Mouse (Mus musculus): ENCODE measurements around the gene Znhit6. TPM values are rescaled to one million over a fixed set of nuclear protein-coding genes. Genes with fewer than 3 reads are reported as not detected.
A peak's percentile ranks its signal among the peaks of the same experiment; 100 is the strongest.

Znhit6 gene
- polyA plus RNA-seq, 1 experiment from 2014 or later = 23.3 TPM

DNA sequence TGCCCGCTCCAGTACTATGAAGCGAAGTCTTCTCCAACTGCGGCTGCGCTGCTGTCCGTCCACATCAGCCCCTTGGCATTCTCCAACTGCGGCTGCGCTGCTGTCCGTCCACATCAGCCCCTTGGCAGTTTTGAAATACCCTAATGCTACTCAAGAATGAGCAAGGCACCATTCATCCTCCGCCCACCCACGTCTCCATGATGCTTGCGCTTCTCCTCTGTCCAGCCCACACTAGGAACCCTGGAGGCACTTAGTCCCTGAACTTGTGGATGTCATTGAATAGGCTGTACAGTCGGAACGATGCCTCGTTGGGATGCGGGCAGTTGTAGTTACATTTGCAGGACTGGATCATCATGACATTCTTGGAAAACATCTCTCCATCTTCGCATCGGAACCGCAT lies 71.4 kb downstream of the Znhit6 start:
- Histone ChIP-seq H3K9me3 (no peaks in the 10 kb centered on the region), H3K36me3 (peaks cover 17% of the 10 kb centered on the region), H3K9ac (peak overlapping the region; percentile 98), H3K4me3 (peak overlapping the region; percentile 88), H3K4me1 (peaks cover 57% of the 10 kb centered on the region), H3K27ac (replicated peaks) (no peak overlapping the region), H3K4me2 (peak overlapping the region; percentile 86), H3K27me3 (replicated peaks) (no peaks in the 10 kb centered on the region)
- 83% methylated on average over 18 of the region's 18 CpGs for WGBS
- ATAC-seq (ENCODE audit: extremely low read depth, insufficient number of reproducible peaks, low FRiP score, low TSS enrichment) = no peak

GRCm38 (mm10) chr3:145648097-145648931 lies 72.3 kb downstream of the Znhit6 start:
- peak overlapping the region; percentile 86 for H3K4me2 ChIP-seq
- H3K27ac ChIP-seq (replicated peaks) = peak overlapping the region; percentile 96
- peaks cover 58% of the 10 kb centered on the region for H3K4me1 ChIP-seq
- peak overlapping the region; percentile 88 for H3K4me3 ChIP-seq
- peak overlapping the region; percentile 98 for H3K9ac ChIP-seq
- peaks cover 17% of the 10 kb centered on the region for H3K36me3 ChIP-seq
- no peak for ATAC-seq (ENCODE audit: extremely low read depth, insufficient number of reproducible peaks, low FRiP score, low TSS enrichment)
- H3K9me3 ChIP-seq = no peaks in the 10 kb centered on the region
- 13% methylated on average over 26 of the region's 26 CpGs for WGBS
- no peaks in the 10 kb centered on the region for H3K27me3 ChIP-seq (replicated peaks)

GRCm38 (mm10) chr3:145648991-145649851 lies 73.2 kb downstream of the Znhit6 start:
- under 1% methylated on average over 49 of the region's 49 CpGs for WGBS

DNA sequence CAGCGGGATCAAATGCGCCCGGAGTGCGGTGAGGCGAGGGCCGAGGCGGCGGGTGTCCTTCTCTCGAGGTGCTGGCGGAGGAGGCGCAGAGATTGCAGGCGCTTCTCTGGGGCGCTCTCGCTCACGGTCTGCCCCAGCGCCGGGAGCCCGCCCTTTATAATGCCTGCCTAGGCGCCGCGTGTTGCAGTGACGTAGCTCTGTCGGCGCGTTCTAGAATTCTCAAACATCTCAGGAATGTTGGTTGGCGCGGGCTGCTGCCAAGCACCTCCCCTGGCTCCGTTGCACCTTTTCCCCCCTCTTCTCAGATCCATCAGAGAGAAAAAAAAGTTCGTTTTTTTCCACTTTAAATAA lies 73.8 kb downstream of the Znhit6 start, which contains the start of gene Ccn1:
Gene Ccn1, minus strand, starts transcription at position 130 of the 351 bp plus-strand sequence.
- H3K4me2 ChIP-seq = peak within 1 kb of the TSS; percentile 86
- H3K36me3 ChIP-seq = peaks cover 17% of the 10 kb centered on the region
- peak within 1 kb of the TSS; percentile 96 for H3K27ac ChIP-seq (replicated peaks)
- peak; percentile 48 for ATAC-seq (ENCODE audit: extremely low read depth, insufficient number of reproducible peaks, low FRiP score, low TSS enrichment)
- no peaks in the 10 kb centered on the region for H3K27me3 ChIP-seq (replicated peaks)
- H3K9me3 ChIP-seq = no peaks in the 10 kb centered on the region
- 0% methylated on average over 26 of the region's 29 CpGs for WGBS
- peak within 1 kb of the TSS; percentile 88 for H3K4me3 ChIP-seq
- peaks cover 67% of the 10 kb centered on the region for H3K4me1 ChIP-seq
- peak within 1 kb of the TSS; percentile 98 for H3K9ac ChIP-seq

More at GRCm38 (mm10) chr3:145648991-145649851, 73.2 kb downstream of the Znhit6 start:
- no peak for ATAC-seq (ENCODE audit: extremely low read depth, insufficient number of reproducible peaks, low FRiP score, low TSS enrichment)
- H3K36me3 ChIP-seq = peaks cover 17% of the 10 kb centered on the region
- no peaks in the 10 kb centered on the region for H3K9me3 ChIP-seq
- peak overlapping the region; percentile 88 for H3K4me3 ChIP-seq
- H3K27me3 ChIP-seq (replicated peaks) = no peaks in the 10 kb centered on the region
- peak overlapping the region; percentile 86 for H3K4me2 ChIP-seq
- H3K27ac ChIP-seq (replicated peaks) = peak overlapping the region; percentile 96
- peaks cover 61% of the 10 kb centered on the region for H3K4me1 ChIP-seq
- peak overlapping the region; percentile 98 for H3K9ac ChIP-seq

DNA sequence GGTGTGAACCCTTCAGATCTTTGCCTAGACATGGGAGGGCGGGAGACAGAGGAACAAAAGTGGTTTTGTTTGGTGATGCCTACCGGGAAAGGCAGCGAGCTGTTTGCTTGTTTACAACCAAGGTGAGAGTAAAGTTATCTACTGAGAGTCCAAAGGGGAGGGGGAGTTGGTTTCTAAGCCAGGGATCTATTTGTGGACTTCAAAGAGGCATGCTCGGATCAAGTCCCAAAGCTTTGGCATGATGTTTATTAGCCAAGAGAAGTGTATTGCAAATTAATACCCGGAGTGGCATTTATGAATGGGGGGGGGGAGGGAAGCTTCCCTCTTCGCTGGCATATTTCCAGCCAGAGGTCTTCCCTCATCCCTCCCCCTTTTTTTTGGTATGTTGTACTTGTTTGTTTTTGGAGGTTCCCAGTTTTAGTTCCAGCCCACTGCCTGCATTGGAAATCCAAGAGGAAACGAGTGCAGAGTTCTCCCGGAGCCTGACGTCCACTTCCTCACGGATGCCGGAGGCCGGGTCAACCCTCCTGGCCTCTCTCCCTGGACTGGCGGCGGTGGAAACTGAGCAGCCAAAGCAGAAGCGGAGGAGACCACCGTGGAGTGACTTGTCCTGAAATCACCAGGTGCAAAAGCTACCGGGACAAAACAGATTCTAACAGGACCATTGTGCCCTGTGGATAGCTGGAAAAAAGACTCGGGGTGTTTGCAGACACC lies 74.5 kb downstream of the Znhit6 start:
- H3K4me3 ChIP-seq = peak overlapping the region; percentile 88
- peak overlapping the region; percentile 98 for H3K9ac ChIP-seq
- peaks cover 71% of the 10 kb centered on the region for H3K4me1 ChIP-seq
- under 1% methylated on average over 18 of the region's 18 CpGs for WGBS
- H3K27me3 ChIP-seq (replicated peaks) = no peaks in the 10 kb centered on the region
- H3K36me3 ChIP-seq = peaks cover 17% of the 10 kb centered on the region
- no peak for ATAC-seq (ENCODE audit: extremely low read depth, insufficient number of reproducible peaks, low FRiP score, low TSS enrichment)
- H3K27ac ChIP-seq (replicated peaks) = peak overlapping the region; percentile 96
- peak overlapping the region; percentile 86 for H3K4me2 ChIP-seq
- H3K9me3 ChIP-seq = no peaks in the 10 kb centered on the region

- Histone ChIP-seq H3K4me2 (peak overlapping the region; percentile 86), H3K9me3 (no peaks in the 10 kb centered on the region), H3K4me3 (peak overlapping the region; percentile 88), H3K27me3 (replicated peaks) (no peaks in the 10 kb centered on the region), H3K36me3 (peaks cover 24% of the 10 kb centered on the region), H3K9ac (peak overlapping the region; percentile 98), H3K4me1 (peaks cover 66% of the 10 kb centered on the region), H3K27ac (replicated peaks) (peak overlapping the region; percentile 96)
- no peak for ATAC-seq (ENCODE audit: extremely low read depth, insufficient number of reproducible peaks, low FRiP score, low TSS enrichment)
- 5% methylated on average over 19 of the region's 19 CpGs for WGBS
Observed at GRCm38 (mm10) chr3:145651029-145651977, 75.3 kb downstream of the Znhit6 start.

- Histone ChIP-seq H3K4me1 (peaks cover 62% of the 10 kb centered on the region), H3K9ac (peak overlapping the region; percentile 98), H3K9me3 (no peaks in the 10 kb centered on the region), H3K27me3 (replicated peaks) (no peaks in the 10 kb centered on the region), H3K36me3 (peaks cover 24% of the 10 kb centered on the region), H3K4me3 (peak overlapping the region; percentile 88), H3K4me2 (peak overlapping the region; percentile 86), H3K27ac (replicated peaks) (peak overlapping the region; percentile 96)
- no peak for ATAC-seq (ENCODE audit: extremely low read depth, insufficient number of reproducible peaks, low FRiP score, low TSS enrichment)
- 3% methylated on average over 10 of the region's 10 CpGs for WGBS
Observed at GRCm38 (mm10) chr3:145651978-145652321, 75.9 kb downstream of the Znhit6 start.

DNA sequence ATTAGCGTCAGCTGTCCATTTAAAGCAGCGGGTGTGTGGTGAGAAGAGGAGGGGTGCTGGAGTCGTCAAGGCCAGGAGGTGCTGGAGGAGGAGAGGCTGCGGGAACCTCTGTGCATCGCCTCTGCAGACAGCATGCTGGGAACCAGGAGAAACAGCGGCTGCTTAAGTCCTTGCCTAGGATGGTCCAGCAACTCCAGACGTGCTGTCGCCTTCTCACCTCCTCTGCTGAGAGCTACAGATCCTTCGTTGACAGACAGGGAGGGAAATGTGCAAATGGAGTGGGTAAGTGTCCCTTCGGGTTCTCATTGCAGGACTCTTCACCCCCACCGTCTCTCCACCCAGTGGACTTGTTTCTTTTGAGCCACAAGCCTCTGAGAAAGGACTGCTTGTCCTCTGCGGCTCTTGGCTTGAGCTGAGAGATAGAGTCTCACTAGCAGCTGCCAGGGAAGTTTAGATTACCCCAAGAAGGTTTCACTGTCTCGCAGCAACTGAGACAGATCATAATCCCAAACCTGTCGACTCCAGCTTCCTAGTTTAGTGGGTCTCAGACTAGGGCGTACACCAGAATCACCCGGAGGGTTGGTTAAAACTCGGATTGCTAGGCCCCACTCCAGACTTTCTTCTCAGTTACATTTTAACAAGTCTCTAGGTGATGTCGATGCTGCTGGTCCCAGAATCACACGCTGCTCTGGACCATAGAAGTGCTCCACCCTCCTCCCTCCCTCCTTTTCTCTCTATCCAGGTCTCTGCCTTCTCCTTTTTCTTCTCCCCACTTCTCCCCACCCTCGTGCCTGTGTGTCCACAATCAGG lies 76.5 kb downstream of the Znhit6 start:
- 6% methylated on average over 20 of the region's 20 CpGs for WGBS
- Histone ChIP-seq H3K27ac (replicated peaks) (peak overlapping the region; percentile 96), H3K9ac (peak overlapping the region; percentile 98), H3K9me3 (no peaks in the 10 kb centered on the region), H3K27me3 (replicated peaks) (no peaks in the 10 kb centered on the region), H3K36me3 (peaks cover 18% of the 10 kb centered on the region), H3K4me3 (peak overlapping the region; percentile 88), H3K4me1 (peaks cover 62% of the 10 kb centered on the region), H3K4me2 (peak overlapping the region; percentile 86)
- no peak for ATAC-seq (ENCODE audit: extremely low read depth, insufficient number of reproducible peaks, low FRiP score, low TSS enrichment)

DNA sequence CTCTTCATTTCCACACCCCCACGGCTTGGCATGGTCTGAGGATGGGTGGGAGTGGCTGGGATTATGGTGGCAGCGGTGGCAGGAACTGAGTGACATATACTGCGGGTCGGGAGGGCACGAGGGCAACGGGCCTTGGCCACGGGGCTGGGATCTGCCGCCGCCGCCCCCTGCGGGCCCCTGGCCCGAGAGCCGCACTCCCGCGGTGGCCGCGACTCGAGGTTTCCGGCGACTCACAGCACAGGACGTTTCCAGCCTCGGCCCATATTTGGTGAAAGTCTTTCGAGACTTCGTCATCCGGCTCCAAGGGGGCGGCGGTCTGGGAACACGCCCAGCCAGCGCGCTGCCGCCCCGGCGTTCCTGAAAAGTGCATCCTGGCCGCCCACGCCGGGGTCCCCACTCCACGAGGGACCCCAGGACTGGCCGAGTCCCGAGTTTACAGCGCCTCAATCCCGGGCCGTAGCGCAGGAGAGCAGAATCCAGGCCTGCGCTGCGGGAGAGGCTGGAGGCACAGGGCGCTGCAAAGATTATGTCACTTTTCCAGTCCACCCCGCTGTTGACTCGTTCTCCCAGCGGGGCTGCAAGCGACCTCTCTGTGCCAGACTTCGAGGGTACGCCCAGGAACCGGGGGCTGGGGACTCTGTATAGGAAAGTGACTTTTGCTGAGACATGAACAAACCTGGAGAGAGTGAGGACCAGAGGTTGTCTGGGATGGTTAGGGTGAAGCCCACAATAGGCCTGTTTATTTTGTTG lies 77.4 kb downstream of the Znhit6 start:
- WGBS = under 1% methylated on average over 47 of the region's 53 CpGs
- Histone ChIP-seq H3K27ac (replicated peaks) (peak overlapping the region; percentile 96), H3K27me3 (replicated peaks) (no peaks in the 10 kb centered on the region), H3K9ac (peak overlapping the region; percentile 98), H3K9me3 (no peaks in the 10 kb centered on the region), H3K4me2 (peak overlapping the region; percentile 86), H3K4me3 (peak overlapping the region; percentile 88), H3K4me1 (peaks cover 54% of the 10 kb centered on the region), H3K36me3 (peaks cover 9% of the 10 kb centered on the region)
- ATAC-seq (ENCODE audit: extremely low read depth, insufficient number of reproducible peaks, low FRiP score, low TSS enrichment) = peak; percentile 56; the same call in 1 of the 2 replicates

All from heart, embryonic 13.5 days (tissue).